Mouse (Mus musculus): ENCODE results near the gene Me1. TPM values are rescaled to one million over a fixed set of nuclear protein-coding genes. Genes with fewer than 3 reads are reported as not detected.

Me1 gene
- total and polyA plus RNA-seq, 2 experiments from 2014 or later, result 9.2 to 35.1 TPM

DNA sequence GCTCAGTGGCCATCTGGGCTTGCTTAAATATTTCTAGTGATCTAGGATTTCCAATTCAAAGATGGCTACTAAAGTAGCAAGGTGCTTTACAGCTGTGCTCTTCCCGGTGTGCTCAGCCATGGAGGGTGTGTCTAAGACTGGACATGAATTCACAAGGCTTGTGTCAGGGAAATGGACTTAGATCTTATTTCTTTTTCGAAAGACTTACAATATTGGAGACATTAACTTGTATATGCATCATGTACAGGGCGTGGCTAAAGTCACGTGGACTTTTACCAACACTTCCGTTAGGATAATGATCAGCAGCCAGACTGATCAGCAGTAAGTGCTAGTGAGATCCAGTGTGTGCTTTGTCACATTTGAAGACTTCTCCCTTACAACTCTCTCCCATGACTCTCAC lies 24.5 kb upstream of the Me1 start:
- Histone ChIP-seq H3K36me3 (replicated peaks; ENCODE audit: control insufficient read depth, insufficient read depth, low read length) (no peaks in the 10 kb centered on the region), H3K4me2 (ENCODE audit: low read depth, low read length) (no peak overlapping the region), H3K27me3 (ENCODE audit: control insufficient read depth, insufficient read depth, low read length) (no peaks in the 10 kb centered on the region), H3K4me1 (ENCODE audit: control insufficient read depth, insufficient read depth) (no peaks in the 10 kb centered on the region), H3K9me3 (replicated peaks; ENCODE audit: control insufficient read depth, low read length) (no peaks in the 10 kb centered on the region), H3K27ac (ENCODE audit: low read depth) (no peak overlapping the region), H3K9ac (replicated peaks; ENCODE audit: low read depth, low read length) (no peak overlapping the region), H3K4me3 (ENCODE audit: low read depth, low read length) (no peak overlapping the region)
- ATAC-seq (ENCODE audit: insufficient read depth, low read depth), result no peak
- TF ChIP-seq CTCF (IDR thresholded peaks at IDR 0.05; ENCODE audit: low read depth) (no peak), EP300 (IDR thresholded peaks at IDR 0.05; ENCODE audit: low read depth) (no peak)
- 83% methylated on average over 5 of the region's 5 CpGs for WGBS
- DNase-seq (ENCODE audit: low spot score), result no peak

DNA sequence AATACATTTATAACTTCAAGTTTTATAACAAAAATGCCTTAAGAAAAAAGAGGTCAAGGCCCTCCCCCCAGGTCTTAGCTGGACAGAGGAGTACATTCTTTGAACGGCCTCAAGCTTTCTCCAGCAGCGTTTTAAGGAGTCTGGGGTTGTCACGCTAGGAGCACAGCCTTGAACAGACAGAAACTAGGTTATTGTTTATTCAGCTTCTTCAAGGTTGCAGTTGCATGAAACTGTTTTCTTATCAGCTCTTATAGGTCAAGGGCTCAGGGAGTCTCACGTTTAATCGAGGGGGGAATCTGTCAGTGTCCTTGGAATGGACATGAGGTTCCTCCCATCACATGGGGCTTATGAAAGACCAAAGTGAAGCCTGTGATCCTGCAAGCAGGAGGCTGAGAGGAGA lies 21.4 kb upstream of the Me1 start:
- Histone ChIP-seq H3K4me1 (ENCODE audit: control insufficient read depth, insufficient read depth) (no peaks in the 10 kb centered on the region), H3K4me2 (ENCODE audit: low read depth, low read length) (no peak overlapping the region), H3K9me3 (replicated peaks; ENCODE audit: control insufficient read depth, low read length) (no peaks in the 10 kb centered on the region), H3K27me3 (ENCODE audit: control insufficient read depth, insufficient read depth, low read length) (no peaks in the 10 kb centered on the region), H3K4me3 (ENCODE audit: low read depth, low read length) (no peak overlapping the region), H3K36me3 (replicated peaks; ENCODE audit: control insufficient read depth, insufficient read depth, low read length) (no peaks in the 10 kb centered on the region), H3K9ac (replicated peaks; ENCODE audit: low read depth, low read length) (no peak overlapping the region), H3K27ac (ENCODE audit: low read depth) (no peak overlapping the region)
- ATAC-seq (ENCODE audit: insufficient read depth, low read depth) (no peak), DNase-seq (ENCODE audit: low spot score) (no peak)
- 61% methylated on average over 5 of the region's 5 CpGs for WGBS
- TF ChIP-seq EP300 (IDR thresholded peaks at IDR 0.05; ENCODE audit: low read depth), result no peak
- TF ChIP-seq CTCF (IDR thresholded peaks at IDR 0.05; ENCODE audit: low read depth), result no peak

DNA sequence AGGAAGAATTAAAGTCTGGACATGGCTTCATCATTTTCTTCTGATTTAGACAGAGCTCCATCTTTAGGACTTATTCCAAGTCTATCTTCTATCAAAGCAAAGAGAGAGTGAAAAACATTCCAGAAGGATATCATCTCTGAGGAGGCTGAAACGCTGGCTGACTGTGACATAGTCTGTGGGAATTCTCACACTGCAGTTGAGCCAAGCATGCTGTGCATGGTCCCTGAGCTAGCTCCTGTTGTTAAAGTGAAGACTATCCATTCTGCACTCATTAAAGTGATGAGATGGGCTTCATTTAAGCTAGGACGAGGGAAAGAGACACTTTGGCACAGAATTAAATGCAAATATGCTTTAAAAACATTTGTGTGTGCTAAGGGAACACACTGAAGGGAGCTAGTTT lies 20.8 kb upstream of the Me1 start:
- WGBS, result 36% methylated on average over 2 of the region's 2 CpGs
- TF ChIP-seq CTCF (IDR thresholded peaks at IDR 0.05; ENCODE audit: low read depth) (no peak), EP300 (IDR thresholded peaks at IDR 0.05; ENCODE audit: low read depth) (no peak)
- DNase-seq (ENCODE audit: low spot score) (no peak), ATAC-seq (ENCODE audit: insufficient read depth, low read depth) (no peak)
- H3K4me2 ChIP-seq (ENCODE audit: low read depth, low read length), result no peak overlapping the region
- no peak overlapping the region for H3K4me3 ChIP-seq (ENCODE audit: low read depth, low read length)
- H3K27me3 ChIP-seq (ENCODE audit: control insufficient read depth, insufficient read depth, low read length), result no peaks in the 10 kb centered on the region
- H3K4me1 ChIP-seq (ENCODE audit: control insufficient read depth, insufficient read depth), result no peaks in the 10 kb centered on the region
- no peaks in the 10 kb centered on the region for H3K36me3 ChIP-seq (replicated peaks; ENCODE audit: control insufficient read depth, insufficient read depth, low read length)
- H3K9ac ChIP-seq (replicated peaks; ENCODE audit: low read depth, low read length), result no peak overlapping the region
- H3K27ac ChIP-seq (ENCODE audit: low read depth), result no peak overlapping the region
- no peaks in the 10 kb centered on the region for H3K9me3 ChIP-seq (replicated peaks; ENCODE audit: control insufficient read depth, low read length)

DNA sequence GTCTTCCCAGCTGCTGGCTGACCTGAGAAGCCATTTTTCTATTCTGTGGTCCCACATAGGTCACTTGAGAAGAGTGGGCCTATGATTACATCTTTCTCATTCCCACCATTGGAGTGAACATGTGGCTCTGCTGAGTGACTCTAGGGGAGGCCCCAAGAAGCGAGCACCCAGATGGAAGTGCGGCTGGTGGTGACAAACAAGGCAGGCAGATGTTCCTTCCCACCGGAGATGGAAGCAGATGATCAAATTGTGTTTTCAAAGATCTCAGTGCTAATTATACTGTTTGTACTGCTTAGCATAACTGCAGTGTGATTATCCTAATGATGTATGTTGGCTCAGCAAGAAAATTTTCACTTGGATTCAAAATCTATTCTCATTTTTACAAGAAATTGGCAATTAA lies 18.3 kb upstream of the Me1 start:
- WGBS, result 92% methylated on average over 3 of the region's 3 CpGs
- no peak overlapping the region for H3K4me3 ChIP-seq (ENCODE audit: low read depth, low read length)
- no peak overlapping the region for H3K27ac ChIP-seq (ENCODE audit: low read depth)
- no peak for ATAC-seq (ENCODE audit: insufficient read depth, low read depth)
- no peak overlapping the region for H3K9ac ChIP-seq (replicated peaks; ENCODE audit: low read depth, low read length)
- H3K36me3 ChIP-seq (replicated peaks; ENCODE audit: control insufficient read depth, insufficient read depth, low read length), result no peaks in the 10 kb centered on the region
- no peak overlapping the region for H3K4me2 ChIP-seq (ENCODE audit: low read depth, low read length)
- DNase-seq (ENCODE audit: low spot score), result no peak
- no peaks in the 10 kb centered on the region for H3K9me3 ChIP-seq (replicated peaks; ENCODE audit: control insufficient read depth, low read length)
- H3K4me1 ChIP-seq (ENCODE audit: control insufficient read depth, insufficient read depth), result peaks cover 10% of the 10 kb centered on the region
- no peaks in the 10 kb centered on the region for H3K27me3 ChIP-seq (ENCODE audit: control insufficient read depth, insufficient read depth, low read length)
- no peak for TF ChIP-seq EP300 (IDR thresholded peaks at IDR 0.05; ENCODE audit: low read depth)

DNA sequence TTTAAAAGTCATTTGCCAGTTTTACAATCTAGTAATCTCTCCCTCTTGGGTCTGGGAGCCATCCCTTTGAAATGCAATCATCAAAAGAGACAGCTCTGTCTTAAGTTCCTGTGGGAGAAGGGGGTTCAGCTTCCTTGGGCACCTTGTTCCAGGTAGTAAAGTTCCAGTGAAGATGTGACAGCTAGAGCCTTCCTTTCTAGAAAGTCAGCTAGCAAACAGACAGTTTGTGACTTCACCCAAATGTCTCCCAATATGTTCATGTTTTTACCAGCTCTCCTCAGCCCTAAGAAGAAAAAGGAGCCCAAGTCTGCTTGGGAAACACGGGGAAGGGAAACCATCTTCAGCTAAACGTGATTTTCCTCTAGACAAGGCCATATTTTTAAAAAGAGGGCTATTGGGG lies 16.9 kb upstream of the Me1 start:
- no peaks in the 10 kb centered on the region for H3K36me3 ChIP-seq (replicated peaks; ENCODE audit: control insufficient read depth, insufficient read depth, low read length)
- no peak for ATAC-seq (ENCODE audit: insufficient read depth, low read depth)

DNA sequence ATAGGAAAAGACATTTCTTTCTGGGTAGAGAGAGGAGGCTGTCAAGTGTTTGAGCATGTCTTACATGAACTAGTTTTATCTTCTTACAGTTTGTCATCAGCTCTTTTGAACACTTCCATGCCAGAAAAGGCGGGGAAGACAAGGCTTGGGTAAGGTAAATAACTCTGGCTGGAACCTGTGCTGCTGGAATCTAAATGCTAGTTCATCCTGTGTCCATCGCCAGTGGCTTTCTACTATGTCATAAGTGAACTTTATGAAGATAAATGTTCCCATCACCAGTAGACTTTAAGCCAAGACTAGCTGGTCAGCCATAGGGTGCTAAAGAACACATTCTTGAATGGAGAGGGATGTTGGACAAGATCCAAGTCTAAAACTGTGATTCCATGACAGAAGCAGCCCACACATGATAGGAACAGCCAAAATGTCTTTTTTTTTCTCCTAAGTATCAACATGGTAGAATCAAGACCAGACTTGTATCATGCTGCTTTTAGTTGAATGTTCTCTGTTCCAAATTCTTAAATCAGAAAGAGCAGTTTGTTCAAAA lies 14.4 kb upstream of the Me1 start:
- Histone ChIP-seq H3K27ac (ENCODE audit: low read depth) (no peak overlapping the region), H3K4me1 (ENCODE audit: control insufficient read depth, insufficient read depth) (peaks cover 10% of the 10 kb centered on the region), H3K4me2 (ENCODE audit: low read depth, low read length) (no peak overlapping the region), H3K36me3 (replicated peaks; ENCODE audit: control insufficient read depth, insufficient read depth, low read length) (no peaks in the 10 kb centered on the region), H3K9me3 (replicated peaks; ENCODE audit: control insufficient read depth, low read length) (no peaks in the 10 kb centered on the region), H3K27me3 (ENCODE audit: control insufficient read depth, insufficient read depth, low read length) (no peaks in the 10 kb centered on the region), H3K4me3 (ENCODE audit: low read depth, low read length) (no peak overlapping the region), H3K9ac (replicated peaks; ENCODE audit: low read depth, low read length) (no peak overlapping the region)
- DNase-seq (ENCODE audit: low spot score) (peak; percentile 15), ATAC-seq (ENCODE audit: insufficient read depth, low read depth) (no peak)
- WGBS, result 63% methylated on average over 2 of the region's 2 CpGs
- no peak for TF ChIP-seq CTCF (IDR thresholded peaks at IDR 0.05; ENCODE audit: low read depth)
- no peak for TF ChIP-seq EP300 (IDR thresholded peaks at IDR 0.05; ENCODE audit: low read depth)

More for the DNA sequence above, 16.9 kb upstream of the Me1 start:
- H3K9me3 ChIP-seq (replicated peaks; ENCODE audit: control insufficient read depth, low read length), result no peaks in the 10 kb centered on the region
- H3K4me1 ChIP-seq (ENCODE audit: control insufficient read depth, insufficient read depth), result peaks cover 10% of the 10 kb centered on the region
- TF ChIP-seq EP300 (IDR thresholded peaks at IDR 0.05; ENCODE audit: low read depth) (no peak), CTCF (IDR thresholded peaks at IDR 0.05; ENCODE audit: low read depth) (no peak)
- H3K4me3 ChIP-seq (ENCODE audit: low read depth, low read length), result no peak overlapping the region
- 71% methylated on average over 2 of the region's 2 CpGs for WGBS
- no peak overlapping the region for H3K4me2 ChIP-seq (ENCODE audit: low read depth, low read length)
- no peaks in the 10 kb centered on the region for H3K27me3 ChIP-seq (ENCODE audit: control insufficient read depth, insufficient read depth, low read length)
- no peak for DNase-seq (ENCODE audit: low spot score)
- no peak overlapping the region for H3K9ac ChIP-seq (replicated peaks; ENCODE audit: low read depth, low read length)
- no peak overlapping the region for H3K27ac ChIP-seq (ENCODE audit: low read depth)
